Mouse (Mus musculus) heart, embryonic 14.5 days (tissue): ENCODE results near the gene Cmip. TPM values are rescaled to one million over a fixed set of nuclear protein-coding genes. Genes with fewer than 3 reads are reported as not detected.
A peak's percentile ranks its signal among the peaks of the same experiment; 100 is the strongest.

Source experiments
- ATAC-seq: fragments of 200-750 bp; cut with Nextera tagmentation; 2 replicates; pipeline ENCODE4 v1.8.0; 2017; ENCODE audit warnings: low read depth, moderate TSS enrichment; ENCODE audit not compliant: insufficient number of reproducible peaks, insufficient read depth, low FRiP score
- H3K27ac ChIP-seq, 2 experiments: fragments of 200-500 bp in 1 of 2; fragments of 300-500 bp in 1 of 2; sonication (generic) in 1 of 2; replicated peaks in 1 of 2; 2 replicates each; pipeline ENCODE4 v1.5.1; 2012 to 2014; ENCODE audit warnings: low read depth in 2 of 2, low read length in 2 of 2, control low read depth in 1 of 2, mild to moderate bottlenecking in 1 of 2, mixed read lengths in 1 of 2; ENCODE audit not compliant: control insufficient read depth in 1 of 2, insufficient read depth in 1 of 2
- H3K27me3 ChIP-seq: fragments of 300-500 bp; sonication (generic); 2 replicates; pipeline ENCODE4 v1.6.1; 2014; ENCODE audit warnings: mild to moderate bottlenecking, low read length, control low read depth; ENCODE audit not compliant: control insufficient read depth, insufficient read depth
- H3K36me3 ChIP-seq: fragments of 300-500 bp; sonication (generic); 2 replicates; pipeline ENCODE4 v1.6.1; 2014; ENCODE audit warnings: mild to moderate bottlenecking, control low read depth, low read length, mixed read lengths; ENCODE audit not compliant: control insufficient read depth, insufficient read depth
- H3K4me1 ChIP-seq, 2 experiments: fragments of 200-500 bp in 1 of 2; fragments of 300-500 bp in 1 of 2; sonication (generic) in 1 of 2; 2 replicates each; pipeline ENCODE4 v1.6.1; 2012 to 2014; ENCODE audit warnings: low read length in 2 of 2, control low read depth in 1 of 2, mixed read lengths in 1 of 2; ENCODE audit not compliant: control insufficient read depth in 2 of 2, insufficient read depth in 2 of 2
- H3K4me2 ChIP-seq: fragments of 300-500 bp; sonication (generic); 2 replicates; pipeline ENCODE4 v1.6.1; 2014; ENCODE audit warnings: mild to moderate bottlenecking, low read length
- H3K4me3 ChIP-seq, 2 experiments: fragments of 200-500 bp in 1 of 2; fragments of 300-500 bp in 1 of 2; sonication (generic) in 1 of 2; 2 replicates each; pipeline ENCODE4 v1.5.1; 2012 to 2014; ENCODE audit warnings: low read length in 2 of 2, mild to moderate bottlenecking in 2 of 2, control low read depth in 1 of 2, low read depth in 1 of 2, moderate library complexity in 1 of 2; ENCODE audit not compliant: control insufficient read depth in 1 of 2, insufficient read depth in 1 of 2
- H3K9ac ChIP-seq: fragments of 300-500 bp; sonication (generic); 2 replicates; pipeline ENCODE4 v1.6.1; 2014; ENCODE audit warnings: mild to moderate bottlenecking, low read length
- H3K9me3 ChIP-seq: fragments of 300-500 bp; sonication (generic); 2 replicates; pipeline ENCODE4 v1.6.1; 2016; ENCODE audit warnings: low read length, control low read depth; ENCODE audit not compliant: control insufficient read depth
- WGBS: fragments of 180-500 bp; shearing (Covaris S2); extraction: QIAGEN DNeasy Blood & Tissue Kit; methylation state at CpG from one replicate; pipeline ENCODE4 v1.1.7; 2014; 5-methylcytosine and 5-hydroxymethylcytosine counted together
- polyA plus RNA-seq: library from polyadenylated mRNA; unstranded; fragments of >200 nt; fragmentation: Nextera tagmentation; extraction: Ambion mirVana; gene quantifications from 2 replicates; pipeline ENCODE4 v1.2.1, GENCODE M21; 2014

Cmip gene
- polyA plus RNA-seq, 1 experiment from 2014 or later: 13.3 TPM

DNA sequence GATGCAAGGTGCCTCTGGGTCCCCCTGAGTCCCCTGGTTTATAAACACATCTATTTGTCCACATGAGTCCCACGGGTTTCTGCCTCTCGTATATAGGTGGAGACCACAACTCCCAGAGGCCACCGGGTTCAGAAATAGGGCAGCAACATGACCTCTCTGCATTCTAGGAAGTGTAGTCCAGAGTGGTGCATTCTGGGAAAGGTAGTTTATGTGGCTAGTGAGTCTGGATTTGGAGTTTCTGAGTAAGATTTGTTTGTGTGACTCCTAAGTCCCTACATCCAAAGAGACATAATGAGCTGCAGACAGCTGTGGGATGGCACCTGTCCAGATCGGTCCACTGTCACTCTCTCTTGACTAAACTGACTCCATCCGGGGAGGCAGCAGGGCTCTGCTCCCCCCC, 223.7 kb downstream of the Cmip start:
- H3K4me3 ChIP-seq: no peak overlapping the region
- WGBS: 68% methylated on average over 5 of the region's 5 CpGs
- no peak overlapping the region for H3K27ac ChIP-seq
- no peaks in the 10 kb centered on the region for H3K4me1 ChIP-seq
- peaks cover 8% of the 10 kb centered on the region; the same call in 1 of the 2 replicates for H3K9me3 ChIP-seq
- H3K36me3 ChIP-seq: no peaks in the 10 kb centered on the region
- no peak overlapping the region for H3K9ac ChIP-seq
- H3K4me2 ChIP-seq: no peak overlapping the region
- no peaks in the 10 kb centered on the region for H3K27me3 ChIP-seq
- no peak for ATAC-seq

- 71% methylated on average over 5 of the region's 5 CpGs for WGBS
- H3K9ac ChIP-seq: no peak overlapping the region
- ATAC-seq: no peak
- no peak overlapping the region for H3K4me2 ChIP-seq
- no peak overlapping the region for H3K4me3 ChIP-seq
- H3K27ac ChIP-seq: no peak overlapping the region
- no peaks in the 10 kb centered on the region for H3K4me1 ChIP-seq
- no peaks in the 10 kb centered on the region for H3K36me3 ChIP-seq
- H3K27me3 ChIP-seq: no peaks in the 10 kb centered on the region
- H3K9me3 ChIP-seq: peaks cover 8% of the 10 kb centered on the region; the same call in 1 of the 2 replicates
Measured at GRCm38 (mm10) chr8:117481830-117482229, 225.0 kb downstream of the Cmip start.

DNA sequence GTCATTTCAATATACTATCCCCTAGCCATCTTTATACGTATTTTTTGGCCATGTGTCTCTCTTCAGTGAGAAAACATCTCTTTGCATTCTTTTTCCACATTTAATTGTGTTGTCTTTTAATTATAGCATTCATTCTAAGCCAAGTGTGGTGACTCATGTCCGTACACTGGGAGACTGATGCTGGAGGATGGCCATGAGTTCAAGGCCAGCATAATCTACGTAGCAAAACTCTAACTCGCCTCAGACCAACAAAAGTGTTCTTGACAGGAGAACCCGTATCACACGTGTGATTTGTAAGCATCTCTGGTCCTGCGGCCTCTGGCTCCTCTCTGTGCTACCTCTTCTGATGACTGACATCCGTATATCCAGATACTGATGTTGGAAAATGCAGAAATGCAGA, 227.9 kb downstream of the Cmip start:
- no peak for ATAC-seq
- WGBS: 82% methylated on average over 8 of the region's 8 CpGs
- H3K4me2 ChIP-seq: no peak overlapping the region
- no peak overlapping the region for H3K9ac ChIP-seq
- H3K27ac ChIP-seq: no peak overlapping the region
- H3K27me3 ChIP-seq: no peaks in the 10 kb centered on the region
- no peaks in the 10 kb centered on the region for H3K36me3 ChIP-seq
- peaks cover 8% of the 10 kb centered on the region; the same call in 1 of the 2 replicates for H3K9me3 ChIP-seq
- no peak overlapping the region for H3K4me3 ChIP-seq
- no peaks in the 10 kb centered on the region for H3K4me1 ChIP-seq

DNA sequence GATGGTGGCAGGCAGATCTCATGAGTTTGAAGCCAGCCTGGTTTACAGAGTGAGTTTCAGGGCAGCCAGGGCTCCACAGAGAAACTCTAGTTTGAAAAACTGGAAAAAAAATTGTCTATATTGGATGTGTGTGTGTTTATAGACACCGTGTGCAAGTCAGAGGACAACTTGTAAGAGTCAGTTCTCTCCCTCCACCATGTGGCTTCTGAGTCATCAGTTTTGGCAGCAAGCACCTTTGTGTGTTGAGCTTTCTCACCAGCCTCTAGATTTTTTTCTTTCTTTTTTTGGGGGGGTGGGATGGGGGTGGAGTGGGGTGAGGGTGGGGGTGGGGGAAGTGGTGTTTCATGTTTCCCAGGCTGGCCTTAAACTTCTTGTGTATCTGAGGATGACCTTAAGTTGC, 228.5 kb downstream of the Cmip start:
- WGBS: 70% methylated on average over 1 of the region's 1 CpGs
- Histone ChIP-seq H3K4me3 (no peak overlapping the region), H3K9ac (no peak overlapping the region), H3K4me2 (no peak overlapping the region), H3K9me3 (0 out of 2 replicates have a peak, but pooled peaks cover 2% of the 10 kb centered on the region), H3K36me3 (no peaks in the 10 kb centered on the region), H3K4me1 (no peaks in the 10 kb centered on the region), H3K27me3 (no peaks in the 10 kb centered on the region), H3K27ac (no peak overlapping the region)
- ATAC-seq: no peak

DNA sequence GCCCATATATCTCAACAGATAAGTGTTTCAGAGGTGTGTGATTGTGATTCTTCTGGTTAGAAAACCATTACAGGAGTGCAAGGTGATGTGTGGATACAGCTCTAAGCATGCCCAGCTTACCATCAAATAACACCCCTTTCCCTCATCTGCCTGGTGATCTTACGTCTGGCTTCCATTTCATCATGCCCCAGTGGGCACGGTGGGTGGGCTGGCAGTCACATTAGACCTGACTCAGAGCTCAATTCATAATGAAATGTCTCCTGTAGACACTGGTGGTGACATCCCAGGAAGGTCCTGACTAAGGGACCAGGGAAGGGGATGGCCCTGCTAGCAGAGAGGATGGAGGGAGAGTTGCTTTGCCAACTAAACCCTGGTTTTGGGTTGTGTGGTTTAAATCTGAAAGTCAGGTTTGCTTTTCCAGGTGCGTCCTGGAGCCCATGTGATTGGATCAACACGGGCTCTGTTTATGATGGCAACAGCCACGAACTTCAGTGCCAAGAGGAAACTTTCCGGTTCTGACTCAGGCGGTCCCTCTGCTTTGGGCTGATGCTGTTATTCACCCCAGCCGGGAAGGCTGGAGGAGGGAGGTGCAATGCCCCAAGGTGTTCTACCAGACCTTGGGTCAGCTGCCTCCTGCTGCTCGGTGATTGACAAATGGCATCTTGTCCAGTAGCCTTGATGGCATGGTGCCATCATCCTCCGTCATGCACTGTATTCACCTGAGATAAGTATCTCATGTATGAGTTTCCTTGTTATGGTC, 231.6 kb downstream of the Cmip start:
- no peak for ATAC-seq
- H3K4me3 ChIP-seq: no peak overlapping the region
- WGBS: 67% methylated on average over 10 of the region's 10 CpGs

GRCm38 (mm10) chr8:117493543-117493942, 236.7 kb downstream of the Cmip start:
- Histone ChIP-seq H3K4me3 (no peak overlapping the region), H3K27me3 (peaks cover 5% of the 10 kb centered on the region), H3K4me1 (peaks cover 3 to 9% of the 10 kb centered on the region in 2 experiments; a peak in 2 of 4 replicates), H3K36me3 (no peaks in the 10 kb centered on the region), H3K9ac (no peak overlapping the region), H3K9me3 (no peaks in the 10 kb centered on the region), H3K4me2 (peak overlapping the region; percentile 38), H3K27ac (no peak overlapping the region)
- 12% methylated on average over 9 of the region's 9 CpGs for WGBS
- no peak for ATAC-seq

More for the DNA sequence above, 231.6 kb downstream of the Cmip start:
- H3K9ac ChIP-seq: no peak overlapping the region
- peaks cover under 1 to 4% of the 10 kb centered on the region in 2 experiments; a peak in 2 of 4 replicates for H3K4me1 ChIP-seq
- H3K27me3 ChIP-seq: no peaks in the 10 kb centered on the region
- H3K27ac ChIP-seq: no peak overlapping the region
- no peak overlapping the region for H3K4me2 ChIP-seq
- H3K36me3 ChIP-seq: no peaks in the 10 kb centered on the region
- H3K9me3 ChIP-seq: no peaks in the 10 kb centered on the region

DNA sequence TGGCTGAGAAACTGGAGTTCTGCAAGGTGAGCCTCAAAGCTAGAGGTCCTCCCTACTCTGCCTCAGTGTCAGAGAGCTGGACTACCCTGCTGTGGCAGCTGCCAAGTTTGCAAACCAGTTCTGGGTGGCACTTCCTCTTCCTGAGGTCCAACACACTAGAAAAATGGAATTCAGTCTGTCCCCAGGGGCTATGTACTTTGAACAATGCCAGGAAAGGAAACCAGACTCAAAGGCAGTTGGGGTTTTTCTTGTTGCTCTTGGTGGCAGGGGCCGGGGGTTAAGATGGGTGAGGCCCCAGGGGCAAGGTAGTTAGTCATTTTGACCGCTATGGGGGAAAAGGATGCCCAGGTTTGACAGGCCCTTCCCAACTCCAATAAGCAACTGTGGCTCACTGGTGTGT, 238.0 kb downstream of the Cmip start:
- no peak overlapping the region for H3K27ac ChIP-seq
- peaks cover 12% of the 10 kb centered on the region for H3K27me3 ChIP-seq
- H3K9me3 ChIP-seq: no peaks in the 10 kb centered on the region
- H3K4me2 ChIP-seq: no peak overlapping the region
- peaks cover 5 to 15% of the 10 kb centered on the region in 2 experiments; a peak in 3 of 4 replicates for H3K4me1 ChIP-seq
- ATAC-seq: no peak
- H3K36me3 ChIP-seq: no peaks in the 10 kb centered on the region
- H3K9ac ChIP-seq: no peak overlapping the region
- WGBS: 60% methylated on average over 2 of the region's 2 CpGs
- no peak overlapping the region for H3K4me3 ChIP-seq
